Mouse (Mus musculus) kidney, adult 18-20 months (tissue): ENCODE measurements around the gene Dnajc17.

Experiments
- DNase-seq: peaks from one replicate; pipeline ENCODE4 v3.0.0; 2021

Gene Dnajc17

DNA sequence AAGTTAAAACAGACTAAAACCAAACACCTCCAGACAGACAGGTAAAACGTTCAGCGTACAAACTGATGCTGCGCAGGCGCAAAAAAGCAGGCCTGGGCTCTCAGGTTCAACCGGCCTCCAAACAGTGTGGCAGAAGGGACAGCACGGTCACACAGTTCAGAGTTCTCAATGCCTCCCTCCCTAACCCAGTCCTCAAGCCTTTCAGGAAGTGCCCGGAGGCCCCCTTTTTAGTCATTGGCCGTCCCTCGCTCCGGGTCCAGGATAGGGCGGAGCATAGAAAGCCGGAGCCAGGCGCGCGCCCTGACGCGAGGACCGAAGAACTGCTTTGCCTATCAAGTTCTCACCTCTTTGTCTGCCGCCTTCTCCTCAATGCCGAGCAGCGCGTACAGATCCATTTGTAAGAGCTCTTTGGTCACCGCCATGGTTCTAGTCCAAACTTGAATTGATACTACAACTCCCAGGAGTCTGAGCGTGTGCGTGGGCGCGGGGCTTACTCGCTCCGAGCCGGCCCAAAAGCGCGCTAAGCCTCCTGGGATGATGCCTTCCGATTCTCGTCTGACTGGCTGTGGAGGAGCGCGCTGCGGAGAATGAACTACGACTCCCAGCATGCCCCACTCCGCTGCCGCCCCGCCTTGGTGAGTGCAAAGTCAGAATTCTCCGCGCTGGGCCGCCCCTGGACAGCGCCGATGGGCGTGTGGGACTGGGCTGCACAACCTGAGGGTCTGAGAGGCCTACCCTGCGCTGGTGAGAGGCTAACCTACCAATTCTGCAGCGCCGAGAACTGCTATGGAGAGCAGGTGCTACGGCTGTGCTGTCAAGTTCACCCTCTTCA lies at the start of gene Dnajc17, which contains the start of gene Zfyve19:
Gene Dnajc17, minus strand, starts transcription at position 452 of the 832 bp plus-strand sequence.
Gene Zfyve19, plus strand, starts transcription at position 274 of the 832 bp plus-strand sequence.
- DNase-seq, result peak; percentile 96

DNA sequence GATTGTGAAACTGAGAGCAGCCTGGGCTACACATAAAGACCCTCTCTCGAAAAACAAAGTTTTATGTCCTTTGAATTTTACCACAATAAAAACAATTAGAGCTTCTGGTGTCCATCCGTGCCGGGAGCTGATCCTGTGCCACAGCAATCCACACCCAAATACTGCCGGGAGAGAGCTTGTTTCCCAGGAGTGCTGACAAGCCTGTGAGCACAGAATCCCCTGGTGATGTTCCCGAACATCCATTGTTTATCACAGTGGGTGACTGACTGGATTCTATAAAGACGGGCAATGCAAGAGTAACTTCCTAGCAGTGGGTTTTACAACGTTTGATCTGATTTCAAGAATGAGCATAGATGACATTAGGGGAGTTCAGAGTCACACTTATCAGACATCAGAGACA lies 46.4 kb upstream of the Dnajc17 start:
- no peak for DNase-seq

GRCm38 (mm10) chr2:119250826-119251478 lies 42.4 kb upstream of the Dnajc17 start:
- DNase-seq, result peak; percentile 87

DNA sequence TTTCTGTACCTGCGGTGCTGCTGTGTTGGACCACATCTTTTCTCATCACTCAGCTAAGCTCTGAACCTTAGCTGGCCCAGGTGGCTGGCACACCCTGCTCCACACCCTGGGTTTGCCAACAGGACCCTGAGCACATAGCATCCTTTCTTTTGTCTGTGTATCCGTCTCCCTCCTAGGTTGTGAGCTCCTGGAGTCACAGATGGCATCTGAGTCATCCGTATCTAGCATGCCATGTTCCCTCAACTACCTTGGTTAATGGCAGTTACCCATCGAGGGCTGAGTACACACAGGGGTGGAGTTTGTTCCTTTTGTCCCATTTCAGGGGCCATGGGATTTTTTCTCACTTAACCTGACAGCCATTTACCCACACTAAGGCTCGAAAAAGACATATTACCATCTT lies 41.8 kb upstream of the Dnajc17 start:
- DNase-seq, result no peak

GRCm38 (mm10) chr2:119249592-119250061 lies 41.0 kb upstream of the Dnajc17 start:
- peak; percentile 40 for DNase-seq

GRCm38 (mm10) chr2:119247904-119248303 lies 39.3 kb upstream of the Dnajc17 start:
- no peak for DNase-seq

- DNase-seq, result no peak
Measured at GRCm38 (mm10) chr2:119245246-119245645, 36.7 kb upstream of the Dnajc17 start.

DNA sequence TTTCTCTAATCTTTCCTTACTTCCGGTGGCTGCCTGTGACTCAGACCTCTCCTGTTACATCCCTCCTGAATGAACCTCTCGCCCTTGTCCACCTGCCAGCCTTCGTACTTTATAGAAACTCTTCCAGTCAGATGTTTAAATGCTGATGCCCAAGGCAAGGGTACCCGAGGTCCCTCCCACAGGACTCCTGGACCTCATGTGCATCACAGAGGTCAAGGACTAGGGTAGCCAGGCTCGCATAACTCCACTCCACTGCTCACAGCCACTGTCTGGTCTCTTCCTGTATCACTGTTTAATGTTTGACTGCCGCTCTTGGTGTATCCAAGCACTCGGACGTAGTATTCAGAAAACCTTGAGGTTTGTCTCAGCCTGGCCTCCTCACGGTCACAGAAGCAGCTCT lies 34.0 kb upstream of the Dnajc17 start:
- peak; percentile 53 for DNase-seq

GRCm38 (mm10) chr2:119240819-119241186 lies 32.2 kb upstream of the Dnajc17 start:
- DNase-seq, result no peak

DNA sequence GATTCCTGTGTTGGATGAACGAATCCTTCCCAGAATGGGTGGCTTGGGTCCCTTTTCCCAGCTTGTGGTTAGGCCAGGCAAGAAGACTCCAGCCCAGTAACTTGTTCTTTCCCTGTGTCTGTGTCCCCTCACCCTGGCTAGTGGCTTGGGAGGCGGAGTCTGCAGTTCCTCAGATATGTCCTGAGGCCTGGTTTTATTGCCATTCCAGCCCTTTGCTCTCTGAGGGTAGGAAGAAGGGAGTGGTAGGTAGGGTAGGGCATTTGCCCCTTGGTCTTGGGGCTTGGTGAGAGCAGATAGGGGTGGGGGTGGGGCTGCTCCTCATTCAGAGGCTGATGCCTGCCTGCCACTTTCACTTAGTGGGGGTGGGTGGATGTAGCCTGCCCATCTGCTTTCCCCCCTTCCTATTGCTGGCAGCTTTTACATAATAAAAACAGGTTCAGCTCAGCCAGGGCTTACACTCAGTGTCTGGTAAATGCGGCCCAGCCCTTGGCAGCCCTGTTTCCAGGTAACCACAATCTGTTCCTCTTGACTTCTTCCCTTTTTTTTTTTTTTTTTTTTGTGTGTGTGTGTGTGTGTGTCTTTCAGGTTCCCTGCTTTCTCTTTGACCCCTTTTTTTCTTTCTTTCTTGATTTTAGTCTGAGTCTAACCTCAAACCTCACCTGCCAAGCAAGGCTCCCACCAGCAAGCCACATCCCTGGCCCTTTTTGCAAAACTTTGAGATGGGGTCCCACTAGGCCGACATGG lies 31.7 kb upstream of the Dnajc17 start:
- peak; percentile 23 for DNase-seq

- peak; percentile 55 for DNase-seq
Measured at GRCm38 (mm10) chr2:119238671-119239070, 30.1 kb upstream of the Dnajc17 start.

DNA sequence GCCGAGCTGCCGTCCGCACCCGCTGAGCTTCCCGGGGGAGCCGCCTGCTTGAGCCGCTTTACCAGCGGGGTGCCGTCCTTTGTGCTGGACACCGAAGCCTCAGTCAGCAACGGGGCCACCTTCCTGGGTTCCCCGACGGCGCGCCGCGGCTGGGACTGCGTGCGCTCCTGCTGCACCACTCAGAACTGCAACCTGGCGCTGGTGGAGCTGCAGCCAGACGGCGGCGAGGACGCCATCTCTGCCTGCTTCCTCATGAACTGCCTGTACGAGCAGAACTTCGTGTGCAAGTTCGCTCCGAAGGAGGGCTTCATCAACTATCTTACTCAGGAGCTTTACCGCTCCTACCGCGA lies 29.3 kb upstream of the Dnajc17 start:
- DNase-seq, result no peak

DNA sequence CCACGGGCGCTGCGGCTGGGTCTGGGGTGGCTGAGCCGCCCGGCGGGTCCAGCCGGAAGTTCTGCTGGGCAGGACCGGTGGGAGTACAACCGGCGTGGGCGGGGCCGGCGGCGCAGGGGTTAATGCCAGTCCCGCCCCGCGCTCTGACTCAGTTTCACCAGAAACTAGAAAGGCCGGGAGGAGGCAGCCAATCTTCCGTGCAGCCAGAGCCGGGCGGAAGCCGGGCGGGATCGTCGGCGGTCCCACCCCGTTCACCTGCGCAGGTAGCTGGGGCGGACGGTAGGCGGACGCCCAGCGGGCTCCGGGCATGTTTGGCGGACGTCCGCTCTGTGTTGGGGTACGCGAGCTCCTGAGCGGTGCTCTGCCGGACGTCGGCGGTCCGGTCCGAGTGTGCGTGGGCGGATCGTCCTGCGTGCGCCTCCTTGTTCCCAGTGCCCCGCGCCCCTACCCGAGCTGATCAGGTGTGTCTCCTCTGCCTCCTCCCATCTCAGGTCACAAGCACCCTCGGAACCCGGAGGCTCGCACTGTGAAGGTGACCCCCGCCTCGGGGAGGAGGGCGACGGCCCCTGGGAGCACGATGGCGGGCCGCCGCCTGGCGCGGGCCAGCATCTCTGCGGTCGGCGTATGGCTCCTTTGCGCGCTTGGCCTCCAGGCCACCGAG lies 28.7 kb upstream of the Dnajc17 start, which contains the start of gene Spint1:
Gene Spint1, plus strand, starts transcription at position 153 of the 661 bp plus-strand sequence.
- DNase-seq, result peak; percentile 82

DNA sequence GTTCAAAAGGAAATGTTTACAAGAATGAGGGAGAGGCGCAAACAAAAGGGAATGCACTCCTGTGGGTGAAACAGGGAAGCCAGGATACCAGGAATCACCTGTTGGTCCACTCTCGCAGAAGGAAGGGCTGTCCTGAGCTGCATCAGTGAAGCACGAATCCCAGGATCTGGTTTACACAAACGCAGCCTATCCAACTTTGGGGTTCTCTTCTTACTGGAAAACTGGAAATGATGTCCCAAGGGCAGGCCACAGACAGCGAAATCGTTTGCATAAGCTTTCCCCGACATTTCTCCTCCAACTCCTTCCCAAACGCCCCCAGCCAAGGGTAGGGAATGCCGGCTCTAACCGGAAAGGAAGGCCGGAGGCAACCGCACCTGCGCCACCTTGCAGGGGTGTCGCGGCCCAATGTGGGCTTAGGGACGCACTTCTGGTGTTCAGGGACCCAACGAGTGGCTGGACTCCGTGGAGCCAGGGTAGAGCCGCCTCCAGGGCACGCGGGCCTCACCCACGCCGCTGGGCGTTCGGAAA lies 28.2 kb upstream of the Dnajc17 start:
- DNase-seq, result no peak

DNA sequence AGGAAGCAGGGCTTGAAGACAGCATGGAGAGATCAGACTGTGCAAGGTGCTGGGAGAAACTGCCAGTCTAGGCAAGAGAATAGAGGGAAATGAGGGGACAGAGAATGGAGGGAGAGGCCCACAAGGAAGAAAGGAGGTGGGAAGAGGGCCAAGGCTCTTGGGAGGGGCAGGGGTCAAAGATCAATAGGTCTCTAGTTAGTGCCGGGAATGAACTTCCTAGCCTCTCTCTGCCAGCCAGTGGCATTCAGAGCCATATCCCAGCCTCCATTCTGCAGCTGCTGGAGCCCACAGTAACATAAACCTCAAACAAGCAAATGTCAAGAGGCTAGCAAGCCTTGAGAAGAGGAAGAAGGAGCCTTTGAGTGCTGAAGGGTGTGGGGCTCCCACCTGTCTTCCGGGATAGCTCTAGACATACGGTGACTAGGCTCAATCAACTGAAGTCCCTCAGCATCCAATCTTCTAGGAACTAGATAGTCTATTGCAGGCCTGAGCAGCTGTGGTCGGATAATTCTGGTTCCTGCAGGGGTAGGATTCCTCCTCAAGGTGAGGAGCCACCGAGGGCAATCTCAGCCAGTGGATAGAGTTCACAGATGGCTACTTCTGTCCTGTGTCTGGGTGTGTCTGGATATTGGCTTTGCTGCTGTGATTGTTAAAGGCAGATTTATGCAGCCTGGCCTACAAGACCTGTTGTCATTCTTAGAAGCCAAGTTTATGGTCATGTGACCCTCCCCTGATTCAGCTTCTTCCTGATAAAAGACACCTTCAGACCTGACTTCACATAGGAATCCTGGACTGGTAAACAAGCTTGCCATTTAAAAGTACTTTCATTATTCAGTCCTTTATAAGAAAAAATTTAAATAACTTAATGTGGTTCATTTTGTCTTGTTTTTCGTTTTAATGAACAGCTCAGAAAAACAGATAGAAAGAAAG lies 21.4 kb upstream of the Dnajc17 start, which contains the start of gene Ppp1r14d:
Gene Ppp1r14d, minus strand, starts transcription at position 132 of the 930 bp plus-strand sequence.
- DNase-seq, result peak; percentile 63

- no peak for DNase-seq
Measured at GRCm38 (mm10) chr2:119209176-119209507, 547 bp upstream of the Dnajc17 start.

DNA sequence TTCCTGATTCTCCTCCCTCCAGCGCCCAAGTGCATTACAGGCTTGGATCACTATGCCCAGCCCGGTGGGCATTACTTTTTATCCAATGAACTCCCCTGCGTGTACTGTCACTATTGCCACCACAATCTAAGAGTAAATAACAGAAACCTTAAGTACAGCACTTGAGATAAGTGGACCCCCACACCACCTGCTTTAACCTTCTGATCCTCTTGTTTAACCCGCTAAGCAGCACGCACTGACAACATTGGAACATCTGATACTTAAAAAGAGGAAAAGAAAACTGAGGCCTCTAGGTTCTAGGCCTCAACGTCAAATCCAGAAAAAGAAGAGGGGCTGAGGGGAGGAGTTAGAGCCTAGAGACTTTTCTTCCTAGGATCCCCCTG lies 643 bp downstream of the Dnajc17 start:
- no peak for DNase-seq

DNA sequence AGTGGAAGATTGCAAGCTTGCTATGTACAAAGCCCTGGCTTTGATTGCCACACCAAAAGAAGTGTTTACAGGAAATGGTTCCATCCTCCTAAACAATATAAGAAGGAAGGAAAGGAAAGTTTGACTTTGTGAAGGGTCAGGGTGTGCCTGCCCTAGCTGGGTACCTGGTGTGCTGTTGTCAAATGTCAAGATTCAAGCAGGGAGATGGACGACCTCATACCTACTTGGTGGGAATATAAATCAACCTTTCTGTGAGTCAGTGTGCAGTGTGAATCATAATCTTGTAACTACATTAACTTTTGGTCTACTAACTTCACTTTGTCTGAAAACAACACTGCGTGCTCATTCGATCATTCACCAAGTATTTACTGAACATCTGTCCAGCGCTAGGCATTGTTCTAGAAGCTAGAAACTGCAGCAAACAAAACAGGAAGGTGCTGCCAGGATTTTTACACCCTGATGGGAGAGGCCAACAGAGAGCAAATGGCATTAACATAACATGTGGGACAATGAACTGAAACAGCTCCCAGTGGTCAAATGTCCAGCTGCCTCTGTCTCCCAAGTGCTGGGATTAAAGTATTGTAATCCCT lies 4.6 kb downstream of the Dnajc17 start:
- no peak for DNase-seq

DNA sequence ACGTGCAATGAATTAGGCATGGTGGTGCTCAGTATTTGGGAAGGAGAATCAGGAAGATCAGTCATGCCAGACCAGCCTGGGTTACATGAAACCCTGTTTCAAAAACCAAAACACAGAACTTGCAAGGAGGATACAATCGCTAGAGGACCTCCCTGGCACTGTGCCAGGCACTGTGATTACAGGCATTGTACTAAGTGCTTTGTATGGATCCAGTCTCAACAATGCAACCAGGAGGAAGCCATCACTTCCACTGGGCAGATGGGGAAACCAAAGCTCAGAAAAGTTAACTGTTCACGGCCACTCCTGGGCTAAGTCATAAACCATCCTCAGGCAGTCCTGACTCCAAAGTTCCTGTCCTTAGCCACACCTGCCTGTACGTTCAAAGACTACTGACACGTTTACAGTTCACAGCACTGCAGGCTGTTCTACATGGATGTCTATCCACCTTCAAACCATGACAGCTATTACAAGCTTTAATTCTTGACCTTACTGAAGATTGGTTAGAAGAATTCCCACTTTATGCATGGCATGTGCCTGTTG lies 5.6 kb downstream of the Dnajc17 start:
- DNase-seq, result peak; percentile 26

DNA sequence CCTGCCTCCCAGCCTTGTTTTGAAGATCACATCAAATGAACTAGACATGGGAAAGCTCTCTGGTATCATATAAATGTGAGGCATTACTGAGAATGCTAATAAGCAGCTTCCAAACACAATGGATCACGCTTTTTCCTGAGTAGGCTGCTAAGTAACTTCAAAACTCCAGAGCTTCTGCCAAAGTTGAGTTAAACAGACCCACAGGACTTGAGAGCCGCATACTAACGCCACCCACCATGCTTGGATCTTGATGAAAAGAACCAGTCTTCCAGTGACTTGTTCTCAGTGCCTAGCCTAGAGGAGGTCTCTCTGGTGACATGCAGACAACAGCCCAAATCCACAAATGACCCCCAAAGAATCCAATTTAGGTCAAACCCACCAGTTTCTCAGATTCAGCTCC lies 9.7 kb downstream of the Dnajc17 start:
- no peak for DNase-seq

- no peak for DNase-seq
Measured at GRCm38 (mm10) chr2:119198049-119198448, 10.5 kb downstream of the Dnajc17 start.
